Mouse (Mus musculus) left cerebral cortex, adult 8-10 months (tissue): ENCODE results near the gene Gm4216. TPM values are rescaled to one million over a fixed set of nuclear protein-coding genes. Genes with fewer than 3 reads are reported as not detected.
"Not testable (repeated sequence)": the region's sequence is repeated elsewhere in the genome, so short reads cannot be mapped to it uniquely, and the experiment has no call there.

Source experiments
- DNase-seq, 2 experiments: peaks; one replicate each; pipeline ENCODE4 v3.0.0; 2022; ENCODE audit warnings: low spot score in 2 of 2
- total RNA-seq, 4 experiments: library from RNA; stranded (reverse); gene quantifications; 2 replicates each; pipeline ENCODE4 v1.2.4; 2022

Gm4216 gene
- total RNA-seq = not detected

- DNase-seq = not testable (repeated sequence)
Measured at GRCm38 (mm10) chr7:23019823-23020222, at the start of gene Gm4216. Gm4216 (minus strand) TSS chr7:23019923.

GRCm38 (mm10) chr7:23067356-23067755 is 47.6 kb upstream of the Gm4216 start, which contains the start of gene Gm8720:
Gm8720 (minus strand) TSS chr7:23067456.
- not testable (repeated sequence) for DNase-seq

GRCm38 (mm10) chr7:23055240-23055639 is 35.5 kb upstream of the Gm4216 start, which contains the start of gene Vmn1r163:
Vmn1r163 (plus strand) TSS chr7:23055540.
- not testable (repeated sequence) for DNase-seq

- DNase-seq = not testable (repeated sequence)
Measured at GRCm38 (mm10) chr7:22984573-22984972, 35.1 kb downstream of the Gm4216 start, which contains the start of gene Gm4214. Gm4214 (minus strand) TSS chr7:22984673.

Other genes starting within 250 kb of the Gm4216 start
- not detected for gene Vmn1r158, start 229.1 kb downstream of the Gm4216 start, total RNA-seq
- not detected for gene Vmn1r159, start 176.3 kb downstream of the Gm4216 start, total RNA-seq
- not detected for gene Vmn1r160, start 148.7 kb downstream of the Gm4216 start, total RNA-seq
- gene Gm4214, start 35.2 kb downstream of the Gm4216 start, total RNA-seq = not detected
- gene Vmn1r163, start 35.6 kb upstream of the Gm4216 start, total RNA-seq = not detected
- gene Gm8720, start 47.5 kb upstream of the Gm4216 start, total RNA-seq = not detected
- not detected for gene Gm10662, start 124.6 kb upstream of the Gm4216 start, total RNA-seq
- gene Vmn1r165, start 197.4 kb upstream of the Gm4216 start, total RNA-seq = not detected
- gene Vmn1r166, start 231.8 kb upstream of the Gm4216 start, total RNA-seq = not detected